Mouse (Mus musculus) embryonic fibroblast, embryonic 13.5 days (primary cell): Measurements from ENCODE around the gene Shc4.

Source experiments
- CTCF ChIP-seq: IDR thresholded peaks from 2 replicates; pipeline ENCODE4 v1.5.1; 2011; ENCODE audit warnings: mild to moderate bottlenecking, control low read depth, low read length, moderate library complexity, borderline replicate concordance; ENCODE audit not compliant: insufficient read depth
- POLR2A ChIP-seq: IDR thresholded peaks from 2 replicates; pipeline ENCODE4 v1.6.1; 2011; ENCODE audit warnings: low read depth, mild to moderate bottlenecking, control low read depth, low read length, moderate library complexity

DNA sequence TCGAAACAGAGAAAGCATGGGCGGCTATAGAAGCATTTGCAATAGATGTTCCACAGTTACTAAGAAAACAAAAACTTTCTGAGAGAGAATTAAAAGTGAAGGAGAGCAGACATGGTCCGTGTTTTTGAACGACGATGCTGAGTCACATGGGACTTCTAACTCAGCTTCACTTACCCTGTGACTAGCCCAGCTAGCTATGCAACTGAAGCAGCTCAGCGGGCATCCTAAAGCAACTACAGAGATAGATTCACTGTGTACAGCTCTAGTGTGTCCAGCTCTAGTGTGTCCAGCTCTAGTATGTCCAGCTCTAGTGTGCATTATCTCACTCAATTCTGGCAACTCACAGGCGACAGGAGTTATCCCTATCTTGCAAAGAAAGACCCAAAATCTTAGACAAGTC, 56.2 kb downstream of the Shc4 start:
- TF ChIP-seq POLR2A, result no peak
- no peak for TF ChIP-seq CTCF
